Mouse (Mus musculus): Measurements from ENCODE around the gene Rbm8a. TPM values are rescaled to one million over a fixed set of nuclear protein-coding genes. Genes with fewer than 3 reads are reported as not detected.

The Rbm8a gene
- polyA plus RNA-seq (2012; rRNA removed), result 31.0 and 41.8 TPM in 2 replicates

GRCm38 (mm10) chr3:96629729-96630600 lies at the start of gene Rbm8a:
Rbm8a (plus strand) TSS chr3:96629933.
- peak; percentile 87 for DNase-seq (ENCODE audit: low spot score)

- no peak for DNase-seq (ENCODE audit: low spot score)
Measured at GRCm38 (mm10) chr3:96581141-96581540, 48.6 kb upstream of the Rbm8a start.

GRCm38 (mm10) chr3:96581771-96582515 lies 47.8 kb upstream of the Rbm8a start:
- DNase-seq (ENCODE audit: low spot score), result no peak

- DNase-seq (ENCODE audit: low spot score), result no peak
Measured at GRCm38 (mm10) chr3:96583386-96583785, 46.3 kb upstream of the Rbm8a start.

- DNase-seq (ENCODE audit: low spot score), result no peak
Measured at GRCm38 (mm10) chr3:96590657-96591056, 39.1 kb upstream of the Rbm8a start.

GRCm38 (mm10) chr3:96593374-96593773 lies 36.4 kb upstream of the Rbm8a start:
- no peak for DNase-seq (ENCODE audit: low spot score)

- peak; percentile 82 for DNase-seq (ENCODE audit: low spot score)
Measured at GRCm38 (mm10) chr3:96593790-96594560, 35.8 kb upstream of the Rbm8a start, which contains the start of gene Polr3gl. Polr3gl (minus strand) TSS chr3:96594181.

- DNase-seq (ENCODE audit: low spot score), result no peak
Measured at GRCm38 (mm10) chr3:96594851-96595250, 34.9 kb upstream of the Rbm8a start.

GRCm38 (mm10) chr3:96595661-96596060 lies 34.1 kb upstream of the Rbm8a start:
- DNase-seq (ENCODE audit: low spot score), result no peak

GRCm38 (mm10) chr3:96596228-96596707 lies 33.5 kb upstream of the Rbm8a start, which contains the start of gene Ankrd34a:
Ankrd34a (plus strand) TSS chr3:96596636.
- no peak for DNase-seq (ENCODE audit: low spot score)

GRCm38 (mm10) chr3:96596855-96597254 lies 32.9 kb upstream of the Rbm8a start:
- DNase-seq (ENCODE audit: low spot score), result no peak

GRCm38 (mm10) chr3:96597435-96597891 lies 32.3 kb upstream of the Rbm8a start:
- DNase-seq (ENCODE audit: low spot score), result no peak

GRCm38 (mm10) chr3:96598156-96599068 lies 31.3 kb upstream of the Rbm8a start:
- peak; percentile 42 for DNase-seq (ENCODE audit: low spot score)

GRCm38 (mm10) chr3:96599069-96599393 lies 30.7 kb upstream of the Rbm8a start:
- no peak for DNase-seq (ENCODE audit: low spot score)

GRCm38 (mm10) chr3:96599411-96599810 lies 30.3 kb upstream of the Rbm8a start:
- no peak for DNase-seq (ENCODE audit: low spot score)

GRCm38 (mm10) chr3:96600639-96601250 lies 29.0 kb upstream of the Rbm8a start, which contains the start of gene Lix1l:
Lix1l (plus strand) TSS chr3:96601149.
- peak; percentile 65 for DNase-seq (ENCODE audit: low spot score)

GRCm38 (mm10) chr3:96601251-96601787 lies 28.4 kb upstream of the Rbm8a start:
- peak; percentile 38 for DNase-seq (ENCODE audit: low spot score)

- no peak for DNase-seq (ENCODE audit: low spot score)
Measured at GRCm38 (mm10) chr3:96601941-96602703, 27.6 kb upstream of the Rbm8a start.

- DNase-seq (ENCODE audit: low spot score), result no peak
Measured at GRCm38 (mm10) chr3:96602704-96603084, 27.0 kb upstream of the Rbm8a start.

Measured in urinary bladder, adult 2 months (tissue).